Mouse (Mus musculus) layer of hippocampus, adult 8-10 months (tissue): ENCODE results near the gene Fgf15. TPM values are rescaled to one million over a fixed set of nuclear protein-coding genes. Genes with fewer than 3 reads are reported as not detected.
"Not testable (repeated sequence)": the region's sequence is repeated elsewhere in the genome, so short reads cannot be mapped to it uniquely, and the experiment has no call there.

Experiments
- DNase-seq, 2 experiments: peaks; one replicate each; pipeline ENCODE4 v3.0.0; 2022; ENCODE audit warnings: low spot score in 2 of 2
- total RNA-seq, 4 experiments: library from RNA; stranded (reverse); gene quantifications; 2 replicates each; pipeline ENCODE4 v1.2.4; 2022

Fgf15 gene
- total RNA-seq, 4 experiments from 2014 or later = not detected

DNA sequence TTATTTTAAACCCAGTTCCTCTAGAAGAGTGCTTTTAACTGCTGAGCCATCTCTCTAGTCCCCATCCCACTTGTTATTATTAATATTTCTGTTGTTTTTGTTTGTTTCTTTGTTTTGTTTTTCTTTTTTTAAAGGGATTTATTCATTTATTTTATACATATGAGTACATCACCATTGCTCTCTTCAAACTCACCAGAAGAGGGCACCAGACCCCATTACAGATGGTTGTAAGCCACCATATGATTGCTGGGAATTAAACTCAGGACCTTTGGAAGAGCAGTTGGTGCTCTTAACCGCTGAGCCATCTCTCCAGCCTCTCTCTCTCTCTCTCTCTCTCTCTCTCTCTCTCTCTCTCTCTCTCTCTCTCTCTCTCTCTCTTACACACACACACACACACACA, 5.7 kb upstream of the Fgf15 start:
- not testable (repeated sequence) for DNase-seq

DNA sequence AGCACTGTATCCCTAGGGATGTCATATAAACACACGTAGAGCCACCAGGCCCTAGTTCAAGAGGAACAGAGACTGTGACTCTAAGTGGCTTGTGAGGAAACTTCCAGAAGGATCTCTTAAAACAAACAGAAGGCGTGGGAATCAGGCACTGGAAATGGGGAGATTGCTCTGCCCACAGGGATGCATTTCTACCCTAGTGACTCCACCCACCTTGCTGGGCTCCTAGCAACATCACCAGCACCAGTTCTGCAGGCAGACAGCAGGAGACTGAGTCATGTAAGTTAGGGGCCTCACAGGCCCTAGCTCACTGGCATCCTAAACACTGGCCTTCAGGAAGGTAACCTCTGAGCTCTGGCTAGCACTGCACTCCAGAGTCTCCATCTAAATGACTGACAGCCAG, 4.5 kb upstream of the Fgf15 start:
- DNase-seq = no peak

DNA sequence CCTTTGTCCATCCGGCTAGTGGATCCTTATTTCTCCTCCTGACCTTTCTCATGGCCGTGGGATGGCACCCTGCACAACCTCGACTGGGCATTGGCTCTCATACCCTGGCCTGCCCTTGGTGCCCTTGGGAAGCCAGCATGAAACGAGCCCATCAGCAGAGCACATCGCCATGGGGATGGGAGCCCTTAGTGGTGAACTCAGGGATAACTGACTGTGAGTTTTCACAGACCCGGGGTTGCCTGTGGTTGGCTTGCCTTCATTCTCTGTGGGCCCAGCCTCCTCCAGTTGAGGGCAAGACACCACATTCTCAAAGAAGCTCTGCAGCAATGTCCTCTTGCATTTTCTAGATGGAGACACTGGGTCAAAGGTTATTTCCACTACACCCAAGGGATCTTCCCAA, 4.0 kb upstream of the Fgf15 start:
- DNase-seq = no peak

DNA sequence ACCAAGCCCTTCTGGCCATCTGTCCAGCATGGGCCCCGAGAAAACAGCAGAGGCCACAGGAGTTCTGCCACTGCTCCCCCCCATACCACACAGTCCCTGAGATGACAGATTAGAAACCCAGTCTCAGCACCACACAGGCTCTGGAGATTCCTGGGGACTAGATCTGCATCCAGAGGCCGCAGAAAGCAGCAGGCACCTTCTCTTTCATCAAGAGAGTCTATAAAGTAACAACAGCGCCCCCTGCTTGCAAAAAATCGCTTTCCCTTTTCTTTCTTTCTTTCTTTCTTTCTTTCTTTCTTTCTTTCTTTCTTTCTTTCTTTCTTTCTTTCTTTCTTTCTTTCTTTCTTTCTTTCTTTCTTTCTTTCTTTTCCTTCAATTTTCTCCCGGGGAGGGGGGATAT, 2.1 kb upstream of the Fgf15 start:
- DNase-seq = no peak

DNA sequence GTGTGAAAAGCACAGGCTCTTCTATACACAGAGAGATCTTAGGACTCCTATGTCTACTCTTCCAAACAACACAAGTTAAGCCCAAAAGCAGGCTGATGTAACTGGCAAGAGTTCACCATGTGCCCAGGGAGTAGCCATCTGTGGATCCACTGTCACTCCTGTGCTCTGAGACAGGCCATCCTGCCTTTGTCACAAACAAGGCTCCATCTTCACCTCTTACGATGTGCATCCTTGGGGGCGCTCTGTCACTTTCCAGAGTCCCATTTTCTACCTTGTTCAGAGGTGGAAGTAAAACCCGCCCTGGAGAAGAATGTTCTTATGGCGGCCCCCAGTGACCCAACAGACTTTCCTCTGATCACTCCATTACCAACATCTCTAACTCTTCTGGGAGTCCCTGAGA, 1.6 kb upstream of the Fgf15 start:
- DNase-seq = no peak

DNA sequence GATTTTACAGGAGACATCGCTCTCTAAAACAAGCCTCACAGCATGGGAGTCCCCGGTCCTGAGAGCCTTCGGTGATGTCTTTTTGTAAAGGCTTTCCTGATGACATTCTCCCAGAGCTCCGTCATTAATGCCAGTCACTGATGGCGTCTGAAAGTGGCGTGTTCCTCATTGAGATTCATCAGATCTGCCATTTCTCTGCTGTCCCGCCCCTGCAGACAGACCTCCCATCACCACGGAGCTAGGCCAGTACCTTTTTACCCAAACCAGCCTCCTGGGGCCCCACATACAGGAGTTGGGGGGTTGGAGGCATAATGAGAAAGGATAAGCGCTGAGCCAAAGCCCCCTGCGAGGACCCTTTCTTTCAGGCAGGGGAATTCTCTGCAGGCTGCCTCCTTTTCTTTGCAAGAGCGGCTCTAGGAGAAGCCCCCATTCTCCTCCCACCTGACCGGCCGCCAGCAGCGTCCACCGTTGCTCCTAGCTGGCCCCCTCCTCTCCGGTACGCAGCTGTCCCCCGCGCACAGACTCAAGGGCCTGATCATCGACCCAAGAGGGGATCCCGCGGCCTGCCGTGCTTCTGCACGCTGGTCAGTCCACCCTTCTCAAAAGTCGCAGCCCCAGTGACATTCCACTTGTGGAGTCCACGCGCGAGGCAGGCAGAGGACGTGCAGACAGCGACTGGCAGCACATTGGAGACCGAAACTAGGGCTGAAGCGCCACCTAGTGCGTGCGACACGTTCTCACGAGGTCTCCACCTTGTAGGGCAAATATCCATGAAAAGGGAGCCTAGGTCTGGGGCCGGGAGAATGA, 823 bp upstream of the Fgf15 start:
- DNase-seq = peak in 1 of 2 experiments; percentile 74

DNA sequence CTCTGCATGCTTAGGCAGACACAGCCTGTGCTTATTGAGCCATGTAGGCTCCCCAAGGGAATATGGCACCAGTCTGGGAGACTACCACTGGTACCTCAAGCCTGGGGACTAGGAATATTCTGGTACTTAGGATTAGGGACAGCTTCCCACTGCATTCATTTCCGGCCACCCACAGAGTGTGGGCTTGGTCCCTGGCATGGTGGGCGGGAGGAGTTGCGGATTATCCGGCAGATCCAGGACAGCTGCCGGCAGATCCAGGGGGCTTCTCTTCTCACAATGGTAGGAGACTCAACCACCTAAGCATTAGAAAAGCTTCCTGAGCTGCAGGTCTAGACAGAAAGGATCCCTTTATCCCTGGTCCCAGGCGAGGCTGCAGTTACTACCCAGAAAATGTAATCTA, 2.2 kb downstream of the Fgf15 start:
- no peak for DNase-seq

DNA sequence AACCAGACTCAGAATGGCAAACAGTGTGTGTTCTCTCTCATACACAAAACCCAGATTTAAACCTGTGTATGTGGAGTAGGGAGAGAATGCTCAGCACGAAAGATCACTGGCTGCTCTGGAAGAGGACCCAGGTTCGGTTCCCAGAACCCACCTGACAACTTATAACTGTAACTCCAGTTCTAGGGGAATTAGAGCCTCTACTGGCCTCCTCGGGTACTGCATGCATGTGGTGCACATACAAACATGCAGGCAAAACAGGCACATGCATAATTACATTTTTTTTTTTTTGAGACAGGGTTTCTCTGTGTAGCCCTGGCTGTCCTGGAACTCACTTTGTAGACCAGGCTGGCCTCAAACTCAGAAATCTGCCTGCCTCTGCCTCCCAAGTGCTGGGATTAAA, 9.2 kb downstream of the Fgf15 start:
- not testable (repeated sequence) for DNase-seq

DNA sequence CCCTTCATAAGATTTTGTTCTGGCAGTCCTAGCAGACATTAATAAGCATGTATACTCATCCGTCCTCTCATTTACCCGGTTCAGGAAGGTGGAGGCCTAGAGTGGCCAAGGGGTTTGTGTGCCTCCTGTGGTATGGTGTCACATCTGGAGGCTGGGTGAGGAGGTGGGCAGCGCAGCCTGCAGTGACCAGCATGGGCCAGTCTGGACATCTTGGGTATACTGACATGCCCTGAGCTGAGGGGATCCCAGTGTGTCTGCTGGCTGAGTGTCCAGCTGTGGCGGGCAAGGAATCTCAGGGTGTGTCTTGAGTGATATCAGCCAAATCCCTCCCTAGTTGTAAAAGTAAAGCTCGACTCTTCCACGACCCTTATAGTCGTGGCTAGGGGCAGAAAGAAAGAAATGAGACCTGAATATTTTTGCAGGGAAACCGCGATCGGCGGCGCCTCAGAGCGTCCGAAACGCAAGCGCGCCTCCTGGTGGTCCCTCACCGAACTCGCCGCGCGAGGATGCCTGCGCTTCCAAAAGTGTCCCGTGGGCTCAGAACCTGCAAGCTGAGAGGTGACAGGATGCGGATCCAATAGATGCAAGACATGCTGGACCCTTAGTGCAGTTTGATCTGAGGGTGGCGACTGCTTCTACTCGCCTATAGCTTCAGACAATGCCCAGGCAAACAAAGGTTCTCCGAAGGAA, 10.5 kb downstream of the Fgf15 start:
- peak in 1 of 2 experiments; percentile 60 for DNase-seq

DNA sequence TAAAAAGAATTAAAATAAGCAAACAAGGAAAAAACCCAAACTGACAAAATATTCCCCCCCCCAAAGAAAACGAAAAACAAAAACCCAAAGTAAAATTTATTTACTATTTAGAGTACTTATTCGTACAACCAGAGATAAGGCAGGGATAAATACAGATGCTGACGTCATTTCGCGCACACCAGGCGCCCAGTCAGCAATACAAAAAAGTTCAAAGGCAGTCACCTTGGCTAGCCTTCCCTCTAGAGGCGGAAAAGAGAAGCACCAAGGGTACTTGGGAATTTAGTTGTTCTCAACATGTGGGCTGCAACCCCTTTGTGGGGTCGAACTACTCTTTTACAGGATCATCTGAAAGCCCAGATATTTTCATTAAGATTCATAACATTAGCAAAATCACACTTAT, 11.5 kb downstream of the Fgf15 start:
- no peak for DNase-seq

DNA sequence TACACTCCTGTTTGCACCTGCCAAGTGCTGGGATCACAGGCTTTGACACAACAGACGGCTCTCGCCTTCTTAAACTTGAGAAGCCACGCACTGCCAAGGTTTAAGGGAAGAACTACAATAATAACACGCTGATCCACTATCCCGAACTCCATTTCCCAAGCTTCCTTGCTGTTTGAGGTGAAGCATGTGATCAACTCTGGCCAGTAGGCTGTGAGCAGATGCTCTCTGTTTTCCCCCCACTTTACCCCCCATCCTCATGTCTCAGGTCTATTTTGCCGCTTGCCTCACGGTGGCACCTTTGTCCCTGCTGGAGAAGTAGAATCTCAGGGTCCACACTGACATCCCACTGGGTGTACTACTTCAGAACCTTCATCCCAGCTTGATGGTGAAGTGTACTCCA, 12.4 kb downstream of the Fgf15 start:
- DNase-seq = no peak

DNA sequence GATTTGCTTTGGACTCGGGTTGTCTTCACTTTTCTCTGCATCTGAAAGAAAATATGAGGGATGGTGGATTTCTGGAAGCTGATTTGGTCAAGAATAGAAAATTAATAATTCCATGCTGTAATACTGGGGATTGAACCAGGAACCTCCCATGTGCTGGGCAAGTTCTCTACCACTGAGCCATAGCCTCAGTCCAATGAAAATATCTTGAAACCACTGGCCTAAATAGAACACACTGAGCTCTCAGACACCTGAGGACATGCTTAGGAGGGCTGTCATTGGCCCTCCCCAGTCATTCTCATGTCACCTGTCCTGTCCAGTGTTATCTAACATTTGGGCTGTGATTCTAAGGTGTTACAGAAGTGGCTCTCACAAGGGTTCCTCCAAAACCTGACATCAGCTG, 14.8 kb downstream of the Fgf15 start:
- peak in 1 of 2 experiments; percentile 67 for DNase-seq

DNA sequence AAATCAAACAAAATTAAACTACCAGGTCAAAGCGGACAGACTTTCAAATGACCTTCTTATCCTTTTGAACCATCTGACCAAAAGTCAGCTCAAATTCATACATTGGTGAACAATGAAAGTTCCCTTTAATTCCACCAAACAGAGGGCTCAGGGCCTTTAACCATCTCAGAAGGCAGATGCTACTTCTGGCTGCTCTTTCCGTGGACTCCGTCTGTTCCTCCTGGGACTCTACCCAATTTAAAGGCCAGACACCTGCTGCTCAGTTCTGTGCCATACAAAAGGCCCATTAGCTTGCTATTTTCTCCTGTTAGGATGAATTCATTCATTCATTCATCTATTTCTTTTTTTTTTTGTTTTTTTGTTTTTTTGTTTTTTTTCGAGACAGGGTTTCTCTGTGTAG, 16.6 kb downstream of the Fgf15 start:
- no peak for DNase-seq

DNA sequence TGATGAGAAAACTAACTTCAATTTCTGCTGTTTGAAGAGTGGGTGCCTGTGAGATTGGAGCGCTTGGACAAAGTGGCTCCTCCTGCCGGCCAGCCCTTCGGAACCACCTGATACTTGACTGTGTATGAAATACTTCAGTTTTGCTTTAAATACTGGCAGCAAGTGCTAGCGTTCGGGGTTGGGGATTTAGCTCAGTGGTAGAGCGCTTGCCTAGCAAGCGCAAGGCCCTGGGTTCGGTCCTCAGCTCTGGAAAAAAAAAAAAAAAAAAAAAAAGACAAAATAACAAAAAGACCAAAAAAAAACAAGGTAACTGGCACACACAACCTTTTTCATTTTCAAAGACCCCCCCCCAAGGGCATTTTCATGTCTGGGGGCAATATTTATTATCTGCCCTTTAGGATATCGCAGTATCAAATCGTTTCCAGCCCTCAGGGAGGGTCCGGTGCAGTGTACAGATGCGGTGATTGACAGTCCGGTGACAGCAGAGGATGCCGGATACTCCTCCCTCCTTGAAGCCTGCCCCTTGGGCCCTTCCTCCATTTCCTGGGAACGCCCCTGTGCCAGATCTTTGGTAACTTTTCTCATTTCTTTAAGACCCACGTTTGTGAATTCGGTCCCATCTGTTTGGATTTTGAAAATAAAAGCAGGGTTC, 18.1 kb downstream of the Fgf15 start:
- DNase-seq = peak; percentile 69 to 82

DNA sequence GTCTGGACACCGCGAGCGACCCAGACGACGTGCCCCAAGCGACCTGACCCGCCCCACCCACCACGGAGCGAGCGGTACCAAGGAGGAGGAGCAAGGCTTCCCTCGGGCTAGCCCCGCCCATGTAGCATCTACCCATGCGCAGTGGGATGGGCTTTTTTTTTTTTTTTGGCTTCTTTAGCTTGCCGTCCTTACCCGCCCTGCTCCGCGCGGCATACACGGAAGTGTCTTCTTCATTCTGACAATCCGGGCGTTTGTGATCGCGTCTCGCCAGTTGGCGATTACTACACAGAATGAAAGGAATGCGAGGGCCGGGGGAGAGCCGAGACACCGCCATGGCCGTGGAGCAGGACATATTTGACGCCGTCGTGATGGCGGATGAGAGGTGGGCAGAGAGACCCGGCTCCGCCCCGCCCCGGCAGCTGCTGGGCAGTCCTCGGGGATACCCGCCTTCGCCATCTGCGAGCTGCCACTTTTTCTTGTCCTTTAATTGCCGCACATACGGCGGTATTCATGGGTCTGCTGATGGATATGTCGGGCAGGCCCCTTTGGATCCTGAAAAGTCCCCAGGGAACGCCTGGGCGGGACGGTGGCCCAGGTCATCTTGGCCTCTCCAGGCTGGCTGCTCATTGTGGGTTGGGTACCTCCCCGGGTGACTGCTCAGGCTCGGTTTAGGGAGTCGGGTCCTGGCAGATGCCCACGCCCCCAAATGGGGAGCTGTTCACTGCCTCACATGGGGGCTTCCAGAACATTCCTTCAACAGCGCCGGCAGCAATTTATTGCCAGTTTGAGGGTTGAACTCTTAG, 18.8 kb downstream of the Fgf15 start, which contains the start of gene LTO1:
LTO1 (plus strand) TSS at position 153 of the 803 bp plus-strand sequence.
- peak; percentile 88 to 89 for DNase-seq

DNA sequence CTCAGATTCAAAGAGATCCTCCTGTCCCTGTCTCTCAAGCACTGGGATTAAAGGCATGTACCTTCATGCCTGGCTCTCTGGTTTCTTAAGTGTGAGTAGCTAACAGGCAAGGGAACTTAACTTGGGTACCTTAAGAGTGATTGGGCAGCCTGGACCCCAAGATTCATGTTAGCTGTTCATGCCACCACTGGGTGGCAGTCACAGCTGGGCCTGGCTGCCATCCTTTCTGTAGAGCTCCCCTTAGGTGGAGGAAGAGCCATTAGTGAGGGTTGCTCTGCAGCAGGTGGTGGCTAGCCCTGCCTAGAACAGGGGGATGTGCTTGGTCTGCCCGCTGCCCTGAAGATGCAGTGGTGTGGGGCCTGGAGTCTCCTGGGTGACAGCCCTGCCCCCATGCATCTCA, 22.5 kb downstream of the Fgf15 start:
- DNase-seq = no peak

DNA sequence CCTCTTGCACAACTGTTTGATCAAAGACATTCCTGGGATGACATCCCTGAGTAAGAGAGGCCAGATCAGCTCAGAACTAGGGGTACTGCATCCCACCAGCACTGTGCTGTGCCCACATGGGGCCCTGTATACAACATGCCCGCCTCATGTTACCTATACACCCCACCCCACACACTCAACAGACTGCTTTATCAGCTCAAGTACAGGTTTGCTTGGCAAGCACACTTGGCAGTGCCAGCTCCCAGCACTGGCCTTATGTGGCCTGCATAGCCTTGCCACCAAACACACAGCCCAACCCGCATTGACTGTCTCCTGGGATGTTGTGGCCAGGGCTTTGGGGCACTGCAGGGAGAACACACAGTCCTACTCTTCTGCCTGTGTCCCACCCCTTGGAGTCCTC, 31.3 kb downstream of the Fgf15 start:
- no peak for DNase-seq

DNA sequence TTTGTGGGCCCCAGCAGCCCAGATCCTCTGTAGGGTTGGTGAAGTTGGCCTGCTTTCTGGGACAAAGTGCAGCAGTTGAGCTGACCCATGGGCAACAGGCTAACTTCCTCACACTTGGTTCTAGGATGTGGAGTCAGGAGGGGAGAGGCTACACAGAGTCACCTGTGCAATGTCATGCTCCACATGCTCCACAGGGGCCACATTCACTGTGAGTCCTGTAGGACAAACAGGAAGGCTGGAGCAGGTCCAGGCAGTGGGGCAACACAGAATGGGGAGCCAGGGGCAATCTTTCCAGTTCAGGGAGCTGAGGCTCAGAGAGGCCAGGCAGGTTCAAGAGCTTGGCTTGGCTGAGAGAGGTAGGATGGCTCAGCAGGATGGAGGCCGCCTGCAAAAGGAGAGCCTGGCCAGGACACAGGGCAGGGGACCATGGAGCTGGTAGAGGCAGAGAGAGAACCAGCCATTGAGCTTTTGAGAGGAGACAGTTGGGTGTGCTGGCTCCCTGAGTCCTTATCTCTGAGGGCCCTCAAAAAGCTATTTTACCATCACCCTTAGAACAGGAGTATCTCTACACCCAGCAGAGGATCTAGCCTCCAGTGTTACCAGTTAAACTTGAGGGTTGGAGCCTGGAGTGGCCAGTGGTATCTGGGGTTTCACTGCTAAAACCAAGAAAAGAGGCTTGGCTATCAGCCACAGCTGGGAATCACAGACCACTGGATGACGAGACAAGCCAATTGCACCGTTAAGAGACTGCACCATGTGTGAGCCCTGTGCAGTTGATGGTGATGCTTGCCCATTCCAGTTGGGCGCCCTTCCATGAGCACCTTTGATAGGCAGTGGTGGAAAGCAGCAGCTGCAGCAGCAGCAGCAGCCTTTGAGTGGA, 31.9 kb downstream of the Fgf15 start:
- no peak for DNase-seq

DNA sequence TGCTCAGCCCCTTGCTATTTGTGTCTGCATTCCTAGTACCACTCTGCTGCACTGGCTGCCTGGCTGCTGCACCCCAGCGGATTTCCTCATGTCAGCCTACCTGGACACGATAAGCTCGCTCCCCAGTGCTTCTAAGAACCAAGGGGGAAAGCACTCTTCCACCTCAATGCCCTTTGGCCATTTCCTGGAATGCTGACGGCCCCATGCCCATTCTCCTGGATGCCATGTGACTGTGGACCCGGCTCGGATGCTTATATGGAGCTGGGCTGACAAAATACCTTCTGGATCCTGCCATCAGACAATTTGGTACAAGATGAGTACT, 32.5 kb downstream of the Fgf15 start:
- no peak for DNase-seq

DNA sequence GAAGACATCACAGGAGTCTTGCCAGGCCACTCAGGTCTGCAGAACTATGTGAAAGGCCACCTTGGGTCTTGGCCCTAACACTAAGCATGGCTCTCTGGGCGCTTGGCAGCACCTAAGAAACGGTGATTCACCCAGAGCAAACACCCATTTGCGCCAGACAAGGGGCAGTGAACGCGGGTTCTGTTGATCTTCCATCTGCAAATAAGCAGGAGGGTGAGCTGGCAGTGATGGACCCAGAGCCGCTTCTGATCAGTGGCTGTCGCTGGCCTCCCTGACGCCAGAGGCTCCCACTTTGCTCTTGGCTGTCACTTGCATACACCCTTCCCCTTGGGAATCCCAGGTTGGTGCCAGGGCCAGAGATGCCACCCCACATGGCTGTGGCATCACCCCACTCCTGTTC, 33.2 kb downstream of the Fgf15 start:
- no peak for DNase-seq

DNA sequence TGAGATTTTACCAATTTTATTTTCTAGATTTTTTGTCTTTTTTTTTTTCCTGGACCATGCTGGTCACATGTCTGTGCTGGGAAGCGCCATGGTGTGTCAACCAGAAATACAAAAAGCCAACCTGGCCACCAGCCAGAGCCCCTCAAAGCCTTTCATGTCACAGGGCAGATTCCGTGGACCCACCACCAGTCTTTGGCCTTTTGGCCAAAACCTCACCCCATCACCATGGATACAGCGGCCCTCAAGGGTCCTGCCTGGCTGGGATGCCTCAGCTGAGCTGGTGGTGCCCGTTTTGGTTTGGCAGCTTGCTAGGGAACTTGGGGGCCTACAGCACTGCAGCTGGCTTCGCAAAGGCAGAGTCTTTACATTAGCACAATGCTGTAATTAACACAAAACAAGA, 33.6 kb downstream of the Fgf15 start:
- DNase-seq = no peak
